Mouse (Mus musculus) layer of hippocampus, adult 6 months (tissue): Measurements from ENCODE around the gene Krtap16-3. TPM values are rescaled to one million over a fixed set of nuclear protein-coding genes. Genes with fewer than 3 reads are reported as not detected.

Experiments
- long read RNA-seq, 2 experiments: library from polyadenylated mRNA; unstranded; transcript quantifications; one replicate each; pipeline ENCODE4 v2.0.0; 2019 to 2020
- polyA plus RNA-seq: library from polyadenylated mRNA; unstranded; fragments of <200 nt; fragmentation: Nextera tagmentation; gene quantifications from 2 replicates; pipeline ENCODE4 v1.2.3, GENCODE M21; 2021

Krtap16-3 gene
- not detected in 2 replicates for polyA plus RNA-seq
- long read RNA-seq, experiment 1: 0 reads
- long read RNA-seq, experiment 2: 0 reads

DNA sequence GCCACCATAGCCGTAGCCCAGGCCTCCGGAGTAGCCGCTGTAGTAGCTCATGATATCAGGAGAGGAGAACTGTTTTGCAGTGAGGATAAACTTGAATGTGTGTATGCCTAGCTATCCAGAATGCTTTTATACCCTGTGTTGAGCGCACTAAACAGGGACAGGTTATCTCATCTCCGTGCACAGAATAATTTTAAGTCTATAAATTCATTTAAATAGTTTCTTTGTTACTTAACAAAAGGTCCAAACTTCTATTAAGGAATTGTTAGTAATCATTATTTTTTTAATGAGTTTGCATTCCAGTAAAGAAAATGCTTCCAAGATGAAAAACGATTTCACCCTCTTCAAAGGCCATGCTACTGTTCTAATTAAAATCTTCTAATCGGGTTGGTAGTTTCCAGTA lies at the start of gene Krtap16-3:
Gene Krtap16-3, minus strand, starts transcription at position 101 of the 400 bp plus-strand sequence.

DNA sequence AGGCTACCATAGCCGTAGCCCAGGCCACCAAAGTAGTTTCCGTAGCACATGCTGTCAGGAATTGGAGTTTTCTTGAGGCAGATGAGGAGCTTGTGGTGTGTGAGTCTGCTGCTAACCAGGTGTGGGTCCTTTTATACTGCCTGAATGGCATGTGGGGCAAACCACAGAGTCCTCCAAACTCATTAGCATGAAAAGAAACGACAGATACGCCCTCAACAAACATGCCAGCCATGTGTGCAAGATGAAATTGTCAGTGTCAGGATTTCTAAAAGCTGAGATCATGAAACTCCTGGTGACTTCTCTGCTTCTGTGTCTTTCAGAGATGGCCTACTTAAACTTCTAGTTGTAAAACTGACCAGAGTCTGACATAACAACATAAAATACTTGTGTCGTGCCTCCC lies 48.0 kb upstream of the Krtap16-3 start, which contains the start of gene Krtap22-2:
Gene Krtap22-2, minus strand, starts transcription at position 101 of the 400 bp plus-strand sequence.

DNA sequence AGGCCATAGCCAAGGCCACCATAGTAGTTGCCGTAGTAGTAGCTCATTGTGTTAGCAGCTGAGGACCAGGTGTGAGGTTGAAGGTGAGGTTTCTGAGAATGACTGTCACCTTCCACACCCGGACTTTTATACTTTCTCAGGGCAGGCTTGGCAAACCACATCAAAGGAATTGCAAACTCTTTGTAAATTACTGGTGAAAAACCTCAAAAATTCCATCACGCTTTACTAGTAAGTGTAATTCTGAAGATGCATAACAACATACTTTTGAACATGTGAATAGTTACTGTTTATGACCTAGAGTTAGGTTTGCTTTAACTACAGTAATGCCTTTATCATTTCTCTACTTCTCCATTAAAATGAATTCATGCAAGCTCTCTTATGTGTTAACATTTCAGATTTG lies 30.5 kb downstream of the Krtap16-3 start, which contains the start of gene Krtap19-9b:
Gene Krtap19-9b, minus strand, starts transcription at position 101 of the 400 bp plus-strand sequence.

Other genes with a start within 250 kb of the Krtap16-3 start
- not detected in 2 replicates for gene Krtap13-1, start 234.0 kb downstream of the Krtap16-3 start, polyA plus RNA-seq
- not detected in 2 replicates for gene Krtap13, start 211.2 kb downstream of the Krtap16-3 start, polyA plus RNA-seq
- gene 2310034C09Rik, start 204.0 kb downstream of the Krtap16-3 start, polyA plus RNA-seq: not detected in 2 replicates
- not detected in 2 replicates for gene 2310057N15Rik, start 188.7 kb downstream of the Krtap16-3 start, polyA plus RNA-seq
- not detected in 2 replicates for gene Gm5965, start 185.0 kb downstream of the Krtap16-3 start, polyA plus RNA-seq
- not detected in 2 replicates for gene Gm20741, start 150.7 kb downstream of the Krtap16-3 start, polyA plus RNA-seq
- gene Krtap15, start 142.7 kb downstream of the Krtap16-3 start, polyA plus RNA-seq: not detected in 2 replicates
- not detected in 2 replicates for gene Krtap14, start 136.7 kb downstream of the Krtap16-3 start, polyA plus RNA-seq
- gene Krtap19-1, start 93.5 kb downstream of the Krtap16-3 start, polyA plus RNA-seq: not detected in 2 replicates
- not detected in 2 replicates for gene Krtap19-2, start 88.6 kb downstream of the Krtap16-3 start, polyA plus RNA-seq
- gene Krtap19-3, start 84.8 kb downstream of the Krtap16-3 start, polyA plus RNA-seq: not detected in 2 replicates
- gene Krtap19-4, start 77.8 kb downstream of the Krtap16-3 start, polyA plus RNA-seq: not detected in 2 replicates
- gene Krtap19-5, start 66.4 kb downstream of the Krtap16-3 start, polyA plus RNA-seq: not detected in 2 replicates
- not detected in 2 replicates for gene Krtap19-9b, start 30.6 kb downstream of the Krtap16-3 start, polyA plus RNA-seq
- not detected in 2 replicates for gene Krtap22-2, start 47.9 kb upstream of the Krtap16-3 start, polyA plus RNA-seq
- gene Gm10229, start 52.4 kb upstream of the Krtap16-3 start, polyA plus RNA-seq: not detected in 2 replicates
- not detected in 2 replicates for gene Krtap6-1, start 68.8 kb upstream of the Krtap16-3 start, polyA plus RNA-seq
- not detected in 2 replicates for gene Gm10228, start 78.6 kb upstream of the Krtap16-3 start, polyA plus RNA-seq
- gene Krtap6-5, start 85.0 kb upstream of the Krtap16-3 start, polyA plus RNA-seq: not detected in 2 replicates
- not detected in 2 replicates for gene 1110025L11Rik, start 101.1 kb upstream of the Krtap16-3 start, polyA plus RNA-seq
- not detected in 2 replicates for gene Krtap6-3, start 121.1 kb upstream of the Krtap16-3 start, polyA plus RNA-seq
- gene Gm6358, start 178.0 kb upstream of the Krtap16-3 start, polyA plus RNA-seq: not detected in 2 replicates
- gene Gm10061, start 188.2 kb upstream of the Krtap16-3 start, polyA plus RNA-seq: not detected in 2 replicates
- not detected in 2 replicates for gene Gm9789, start 195.1 kb upstream of the Krtap16-3 start, polyA plus RNA-seq
- gene Gm7735, start 206.6 kb upstream of the Krtap16-3 start, polyA plus RNA-seq: not detected in 2 replicates
- not detected in 2 replicates for gene 1110057P08Rik, start 211.9 kb upstream of the Krtap16-3 start, polyA plus RNA-seq
- not detected in 2 replicates for gene Krtap20-2, start 243.0 kb upstream of the Krtap16-3 start, polyA plus RNA-seq